Mouse (Mus musculus) thymus, adult 2 months (tissue): Measurements from ENCODE around the gene Kdm5c.

Source experiments
- CTCF ChIP-seq: fragments of 200-500 bp; IDR thresholded peaks from 2 replicates; pipeline ENCODE4 v1.5.1; 2012; ENCODE audit warnings: mild to moderate bottlenecking, control low read depth, low read length, moderate library complexity, borderline replicate concordance; ENCODE audit not compliant: control insufficient read depth, poor library complexity, insufficient read depth; ENCODE audit errors: extremely low read depth
- POLR2A ChIP-seq: fragments of 200-500 bp; IDR thresholded peaks from 2 replicates; pipeline ENCODE4 v1.6.1; 2012; ENCODE audit warnings: mild to moderate bottlenecking, low read length, control low read depth, moderate library complexity; ENCODE audit not compliant: control insufficient read depth, poor library complexity, insufficient read depth; ENCODE audit errors: extremely low read depth

DNA sequence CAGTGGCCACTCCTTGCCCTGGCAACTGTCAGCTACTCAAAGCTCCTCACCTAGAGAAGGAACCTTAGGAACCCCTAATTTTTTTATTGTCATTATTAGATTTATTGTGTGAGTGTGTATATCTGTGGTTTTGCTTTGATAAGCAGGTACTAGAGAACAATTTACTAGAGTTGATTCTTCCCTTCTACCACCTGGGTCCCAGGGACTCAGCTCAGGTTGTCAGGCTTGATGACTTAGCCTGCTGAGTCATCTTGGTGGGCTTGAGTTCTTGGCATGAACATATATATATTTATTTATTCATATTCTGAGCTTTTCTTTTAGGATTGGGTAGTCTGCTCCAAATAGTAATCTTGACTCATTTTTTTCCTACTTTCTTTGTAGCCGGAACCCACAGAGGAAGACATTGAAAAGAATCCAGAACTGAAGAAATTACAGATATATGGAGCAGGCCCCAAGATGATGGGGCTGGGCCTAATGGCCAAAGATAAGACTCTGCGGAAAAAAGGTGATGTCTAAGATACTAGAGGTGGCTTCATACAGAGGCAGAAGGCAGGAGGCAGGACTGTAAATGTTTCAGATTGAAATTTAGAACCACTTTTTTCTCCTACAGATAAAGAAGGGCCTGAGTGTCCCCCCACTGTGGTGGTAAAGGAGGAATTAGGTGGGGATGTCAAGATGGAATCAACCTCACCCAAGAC lies 11.8 kb downstream of the Kdm5c start:
- TF ChIP-seq CTCF (no peak), POLR2A (no peak)
